Mouse (Mus musculus) myocyte (in vitro differentiated cells): ENCODE results near the gene Endou.

Experiments
- CEBPB ChIP-seq: IDR thresholded peaks from 2 replicates; pipeline ENCODE4 v1.6.1; 2011; ENCODE audit warnings: mild to moderate bottlenecking, moderate library complexity; ENCODE audit not compliant: poor library complexity, insufficient read depth, severe bottlenecking
- E2F4 ChIP-seq: IDR thresholded peaks from one replicate; pipeline ENCODE4 v1.6.1; 2011; ENCODE audit warnings: mild to moderate bottlenecking, control low read depth, moderate library complexity; ENCODE audit not compliant: insufficient read depth
- MAX ChIP-seq: IDR thresholded peaks from one replicate; pipeline ENCODE4 v1.6.1; 2011; ENCODE audit warnings: low read depth, mild to moderate bottlenecking, control low read depth
- MYOD1 ChIP-seq, 3 experiments: IDR thresholded peaks; one replicate each; pipeline ENCODE4 v1.6.1; 2011; ENCODE audit warnings: control low read depth in 2 of 3, low read depth in 2 of 3, mild to moderate bottlenecking in 2 of 3, moderate library complexity in 1 of 3; ENCODE audit not compliant: insufficient read length in 2 of 3, control insufficient read depth in 1 of 3
- MYOG ChIP-seq, 3 experiments: IDR thresholded peaks; one replicate each; pipeline ENCODE4 v1.6.1; 2011; ENCODE audit warnings: control low read depth in 2 of 3, low read depth in 2 of 3, mild to moderate bottlenecking in 2 of 3; ENCODE audit not compliant: insufficient read length in 2 of 3, control insufficient read depth in 1 of 3, insufficient read depth in 1 of 3
- POLR2A ChIP-seq: IDR thresholded peaks from one replicate; pipeline ENCODE4 v1.6.1; 2011; ENCODE audit warnings: low read depth, mild to moderate bottlenecking, control low read depth, moderate library complexity; ENCODE audit not compliant: insufficient read length
- POLR2AphosphoS2 ChIP-seq: IDR thresholded peaks from one replicate; pipeline ENCODE4 v1.6.1; 2011; ENCODE audit warnings: low read depth, control low read depth; ENCODE audit not compliant: insufficient read length
- REST ChIP-seq: IDR thresholded peaks from one replicate; pipeline ENCODE4 v1.6.1; 2011; ENCODE audit warnings: mild to moderate bottlenecking, control low read depth, moderate library complexity; ENCODE audit not compliant: insufficient read depth, insufficient read length
- SRF ChIP-seq: IDR thresholded peaks from one replicate; pipeline ENCODE4 v1.6.1; 2011; ENCODE audit warnings: low read depth; ENCODE audit not compliant: control insufficient read depth, insufficient read length
- TCF12 ChIP-seq: IDR thresholded peaks from one replicate; pipeline ENCODE4 v1.6.1; 2011; ENCODE audit warnings: mild to moderate bottlenecking, control low read depth; ENCODE audit not compliant: poor library complexity, insufficient read depth, severe bottlenecking
- TCF3 ChIP-seq: IDR thresholded peaks from one replicate; pipeline ENCODE4 v1.6.1; 2011; ENCODE audit warnings: low read depth, control low read depth; ENCODE audit not compliant: insufficient read length
- USF1 ChIP-seq: IDR thresholded peaks from one replicate; pipeline ENCODE4 v1.6.1; 2011; ENCODE audit warnings: low read depth, mild to moderate bottlenecking, control low read depth, moderate library complexity

DNA sequence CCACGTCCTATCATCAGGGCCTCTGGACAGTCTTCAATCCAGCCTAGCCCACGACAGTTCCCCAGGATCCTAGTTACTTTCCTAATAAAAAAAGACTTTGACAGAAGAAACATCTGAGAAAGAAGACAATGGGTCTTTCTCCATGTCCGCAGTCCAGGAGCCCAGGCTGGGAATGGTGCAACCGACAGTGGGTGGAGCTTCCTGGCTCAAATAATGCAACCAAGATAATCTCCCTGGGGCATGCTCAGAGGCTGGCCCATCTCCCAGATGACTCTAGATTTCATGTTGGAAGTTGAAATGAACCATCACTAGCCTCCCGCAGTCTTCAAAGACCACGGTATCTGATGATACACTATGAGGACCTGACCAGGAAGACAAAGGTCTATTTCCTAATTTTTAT is 60.6 kb downstream of the Endou start:
- no peak for TF ChIP-seq USF1
- TF ChIP-seq E2F4, result no peak
- no peak for TF ChIP-seq MYOD1 (IDR thresholded peaks at IDR 0.05; ENCODE audit: control insufficient read depth in 1 of 3, insufficient read length in 2 of 3, low read depth in 2 of 3)
- no peak for TF ChIP-seq POLR2AphosphoS2
- no peak for TF ChIP-seq TCF3
- TF ChIP-seq POLR2A, result no peak
- no peak for TF ChIP-seq MAX
- no peak for TF ChIP-seq TCF12
- TF ChIP-seq REST, result no peak
- no peak for TF ChIP-seq MYOG (IDR thresholded peaks at IDR 0.05; ENCODE audit: control insufficient read depth in 1 of 3, insufficient read depth in 1 of 3, insufficient read length in 2 of 3, low read depth in 2 of 3)
- TF ChIP-seq SRF, result no peak
- no peak for TF ChIP-seq CEBPB
